Mouse (Mus musculus): Measurements from ENCODE around the gene Gper1.

Gene Gper1

DNA sequence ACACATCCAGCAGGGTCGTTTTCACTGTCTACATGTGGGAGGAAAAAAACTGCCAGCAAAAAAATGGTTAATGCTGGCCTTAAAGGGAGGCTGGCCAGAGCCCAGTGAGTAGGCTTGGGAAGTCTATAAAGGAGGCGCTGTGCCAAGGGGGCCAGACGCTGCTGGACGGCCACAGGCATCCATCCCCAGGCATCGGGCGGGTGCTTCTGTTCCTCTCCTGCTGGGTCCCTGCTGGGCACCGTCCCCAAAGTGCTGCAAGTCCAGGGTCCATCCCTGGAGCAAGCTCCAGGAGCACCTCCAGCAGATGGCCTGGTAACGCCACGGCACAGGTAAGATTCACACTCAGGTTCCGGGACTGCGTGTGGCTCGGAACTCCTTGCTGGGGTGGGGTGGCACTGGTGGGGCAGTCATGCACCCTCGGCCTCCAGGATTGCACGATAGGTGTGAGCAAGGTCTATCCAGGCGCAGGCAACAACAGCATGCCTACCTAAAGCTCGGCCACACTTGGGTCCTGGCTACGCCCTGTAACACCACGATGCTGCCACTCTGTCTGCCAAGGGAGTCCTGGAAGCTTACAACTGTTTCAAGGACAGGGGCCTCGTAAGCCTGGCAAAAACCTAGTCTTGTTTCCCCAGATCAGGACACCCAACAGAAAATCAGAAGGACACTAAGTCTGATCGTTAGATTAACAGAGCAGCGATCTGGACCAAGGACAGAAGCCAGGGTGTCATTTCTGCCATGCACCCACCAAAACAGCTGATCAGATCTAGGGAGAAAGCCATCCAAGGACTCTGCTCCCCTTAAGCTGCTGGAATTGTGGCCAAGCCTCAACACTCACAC, at the start of gene Gper1:
Gene Gper1 (plus strand): TSS at position 126 of the 840 bp plus-strand sequence.
- no peak for DNase-seq (ENCODE audit: low spot score in 2 of 2)

DNA sequence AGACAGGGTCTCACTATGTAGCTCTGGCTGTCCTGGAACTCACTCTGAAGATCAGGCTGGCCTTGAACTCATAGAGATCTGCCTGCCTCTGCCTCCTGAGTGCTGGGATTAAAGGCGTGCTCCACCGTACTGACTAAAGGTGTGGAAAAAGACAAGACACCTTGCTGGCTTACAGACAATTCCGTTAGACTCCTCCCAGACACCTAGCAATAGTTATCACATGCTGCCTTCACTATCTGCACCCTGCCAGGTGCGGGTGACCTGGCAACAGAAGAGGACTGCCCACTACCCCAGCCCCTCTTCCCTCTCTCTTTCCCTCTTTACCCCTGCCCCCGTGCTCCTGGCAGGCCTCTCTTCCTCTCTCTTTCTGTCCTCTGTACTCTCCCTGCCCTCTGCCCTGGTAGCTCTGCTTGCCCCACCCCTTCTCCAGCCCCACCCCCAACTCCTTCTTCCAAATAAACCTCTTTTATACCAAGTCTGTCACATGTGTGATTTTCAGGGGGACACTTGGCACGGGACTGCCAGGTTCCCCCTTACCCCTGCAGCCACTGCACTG, 49.0 kb upstream of the Gper1 start:
- DNase-seq (ENCODE audit: low spot score in 2 of 2), result no peak

DNA sequence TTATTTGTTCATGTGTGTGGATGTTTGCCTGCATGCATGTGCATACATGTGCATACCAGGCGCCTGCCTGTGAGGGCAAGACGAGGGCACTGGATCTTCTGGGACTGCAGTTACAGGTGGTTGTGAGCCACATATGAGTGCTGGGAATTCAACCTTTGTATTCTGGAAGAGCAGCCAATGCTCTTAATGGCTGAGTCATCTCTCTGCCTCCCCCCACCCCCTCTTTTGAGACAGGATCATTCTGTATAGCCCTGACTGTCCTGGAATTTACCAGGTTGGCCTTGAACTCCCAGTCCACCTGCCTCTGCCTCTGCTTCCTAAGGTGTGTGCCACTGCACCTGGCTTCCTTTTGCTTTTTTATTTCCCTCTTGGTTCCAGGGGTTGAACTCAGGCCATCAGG, 48.1 kb upstream of the Gper1 start:
- DNase-seq (ENCODE audit: low spot score in 2 of 2), result no peak

DNA sequence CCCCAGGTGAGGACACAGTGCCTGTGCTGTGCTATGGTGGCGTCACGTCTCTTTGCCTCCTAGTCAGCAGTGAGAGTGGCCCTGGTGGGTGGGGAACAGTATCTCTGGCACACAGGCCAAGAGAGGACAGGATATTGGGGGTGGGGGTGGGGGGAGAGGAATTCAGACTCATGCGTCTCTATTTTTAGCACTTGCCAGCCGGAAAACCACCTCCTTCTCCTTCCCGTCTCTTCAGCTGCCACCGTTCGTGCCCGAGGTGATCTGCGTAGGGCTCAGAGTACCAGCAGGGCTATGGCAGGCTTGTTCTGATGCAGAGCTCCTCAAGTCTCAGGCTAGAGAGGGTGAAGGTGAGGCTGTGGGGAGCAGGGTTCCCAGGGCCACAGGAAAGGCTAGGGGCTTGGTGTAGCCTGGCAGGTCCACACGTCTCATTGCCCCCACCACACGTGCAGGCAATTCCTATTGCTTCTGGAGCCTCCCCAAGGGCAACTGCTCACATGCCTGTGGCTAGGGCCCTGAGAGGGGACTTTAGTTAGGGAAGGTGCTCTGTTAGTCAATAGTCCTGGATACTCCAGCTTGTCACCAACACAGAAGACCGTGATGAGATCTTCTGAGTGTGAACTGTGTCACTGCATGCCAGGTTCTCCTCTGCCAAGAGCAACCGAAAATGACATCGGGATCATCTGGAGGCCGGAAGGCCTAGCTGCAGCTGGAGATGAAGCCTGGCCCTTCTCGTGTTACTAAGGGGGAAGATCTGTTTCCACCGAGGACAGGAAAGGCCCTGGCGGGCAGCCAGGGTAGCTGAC, 45.3 kb upstream of the Gper1 start, which contains the start of gene Gpr146:
Gene Gpr146 (plus strand): TSS at position 230 of the 803 bp plus-strand sequence.
- peak; percentile 58 to 61 for DNase-seq (ENCODE audit: low spot score in 2 of 2)

DNA sequence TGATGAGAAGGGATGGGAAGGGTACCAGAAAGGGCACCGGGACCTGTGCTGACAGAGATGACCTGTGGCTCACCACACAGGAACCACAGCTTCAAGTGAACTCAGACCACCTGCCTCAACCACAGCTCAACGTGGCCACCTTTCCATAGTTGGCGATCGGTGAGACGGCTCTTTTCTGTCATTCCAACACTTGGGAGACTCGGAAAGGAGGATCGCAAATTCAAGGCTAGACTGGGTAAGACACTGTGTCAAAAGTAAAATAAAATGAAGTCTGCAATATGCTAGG, 44.7 kb upstream of the Gper1 start:
- no peak for DNase-seq (ENCODE audit: low spot score in 2 of 2)

DNA sequence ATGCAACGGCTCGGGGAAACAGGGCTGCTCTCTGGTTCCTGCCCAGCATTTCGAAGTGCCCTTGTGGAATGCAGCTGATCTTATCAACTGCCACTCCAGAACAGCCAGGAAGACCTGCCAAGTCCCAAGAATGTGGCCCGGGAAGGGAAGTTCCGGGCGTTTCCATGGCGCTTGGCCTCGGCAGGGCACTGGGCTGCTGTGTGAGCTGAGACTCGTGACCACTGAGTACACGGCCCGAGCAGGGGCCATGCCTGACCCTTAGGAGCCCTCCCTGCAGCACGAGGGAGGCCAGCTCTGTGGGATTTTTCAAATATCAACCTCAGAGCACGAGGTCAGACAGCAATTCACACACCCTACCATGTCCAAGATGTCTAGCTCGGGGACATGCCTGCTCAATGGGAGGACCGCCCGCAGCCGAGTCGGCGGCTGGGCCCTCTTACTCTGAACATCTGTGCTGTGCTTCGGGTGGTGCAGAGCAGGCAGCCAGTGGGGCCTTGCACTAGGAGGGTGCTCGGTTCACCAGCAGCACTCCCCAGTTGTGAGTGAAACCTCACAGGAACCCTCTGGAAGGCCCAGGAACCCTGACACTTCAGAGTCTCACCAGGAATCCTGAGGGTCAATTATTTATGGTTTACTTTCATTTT, 43.8 kb upstream of the Gper1 start:
- DNase-seq (ENCODE audit: low spot score in 2 of 2), result no peak

DNA sequence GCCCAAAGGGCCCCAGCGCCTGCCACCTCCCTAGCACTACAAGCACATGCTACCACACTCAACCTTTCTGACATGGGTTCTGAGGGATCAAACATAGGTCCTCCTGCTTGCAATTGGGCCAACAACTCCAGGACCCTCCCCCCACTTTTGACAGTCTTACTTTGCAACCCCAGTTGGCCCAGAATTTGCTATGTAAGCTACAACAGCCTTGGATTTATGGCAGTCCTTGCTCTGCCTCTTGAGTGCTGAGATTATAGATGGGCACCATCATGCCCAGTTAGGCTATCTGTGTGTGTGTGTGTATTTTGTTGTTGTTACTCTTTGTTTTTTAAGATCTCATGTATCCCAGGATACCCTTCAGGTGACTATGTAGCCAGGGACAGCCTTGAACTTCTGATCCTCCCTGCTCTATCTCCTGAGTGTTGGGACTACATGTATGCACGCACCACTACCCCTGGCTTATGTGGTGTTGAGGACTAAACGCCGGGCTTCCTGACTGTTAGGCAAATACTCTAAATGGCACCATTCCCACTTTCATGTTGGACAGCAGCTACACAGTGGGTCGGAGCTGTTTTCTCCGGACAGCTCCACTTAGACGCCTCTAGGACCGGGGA, 43.1 kb upstream of the Gper1 start:
- no peak for DNase-seq (ENCODE audit: low spot score in 2 of 2)

DNA sequence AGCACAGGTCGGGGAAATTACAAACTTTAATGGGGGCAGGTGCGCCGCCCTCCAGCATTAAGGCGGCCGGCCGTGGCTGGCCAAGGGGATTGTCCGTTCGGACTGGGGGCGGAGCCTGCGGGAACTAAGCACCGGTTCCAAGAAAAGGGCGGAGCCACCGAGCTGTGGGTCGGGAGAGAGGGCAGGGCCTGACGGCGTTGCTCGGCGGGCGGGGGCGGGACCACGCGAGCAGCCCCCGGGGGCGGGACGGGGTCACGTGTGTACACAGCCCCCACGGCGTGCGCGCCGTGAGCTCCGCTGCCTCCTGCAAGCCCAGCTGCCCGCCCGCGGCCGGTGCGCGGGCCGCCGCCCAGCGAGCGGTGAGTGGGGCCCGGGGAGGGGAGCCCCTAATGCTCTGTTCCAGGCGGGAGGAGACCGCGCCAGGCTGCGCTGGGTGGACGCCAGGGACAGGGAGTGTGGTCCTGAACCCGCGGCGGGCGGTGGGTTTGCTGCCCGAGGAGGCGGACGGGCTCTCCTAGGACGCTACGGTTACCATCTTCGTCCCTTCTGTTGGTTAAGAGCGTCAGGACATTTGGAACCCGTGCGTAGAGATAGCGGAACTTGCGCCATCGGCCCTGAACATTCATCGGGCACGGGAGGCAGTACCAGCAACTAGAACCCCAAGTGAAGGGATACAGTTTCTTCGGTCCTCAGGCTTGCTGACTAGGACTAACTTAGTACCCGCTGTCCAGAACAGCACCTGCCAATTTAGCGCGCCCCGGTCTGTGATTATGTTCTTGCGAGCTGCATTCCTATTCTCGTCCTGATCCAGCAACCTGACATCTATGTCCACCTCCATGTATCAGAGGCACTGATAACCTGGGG, 42.3 kb upstream of the Gper1 start:
- DNase-seq (ENCODE audit: low spot score in 2 of 2), result peak; percentile 71 to 73

DNA sequence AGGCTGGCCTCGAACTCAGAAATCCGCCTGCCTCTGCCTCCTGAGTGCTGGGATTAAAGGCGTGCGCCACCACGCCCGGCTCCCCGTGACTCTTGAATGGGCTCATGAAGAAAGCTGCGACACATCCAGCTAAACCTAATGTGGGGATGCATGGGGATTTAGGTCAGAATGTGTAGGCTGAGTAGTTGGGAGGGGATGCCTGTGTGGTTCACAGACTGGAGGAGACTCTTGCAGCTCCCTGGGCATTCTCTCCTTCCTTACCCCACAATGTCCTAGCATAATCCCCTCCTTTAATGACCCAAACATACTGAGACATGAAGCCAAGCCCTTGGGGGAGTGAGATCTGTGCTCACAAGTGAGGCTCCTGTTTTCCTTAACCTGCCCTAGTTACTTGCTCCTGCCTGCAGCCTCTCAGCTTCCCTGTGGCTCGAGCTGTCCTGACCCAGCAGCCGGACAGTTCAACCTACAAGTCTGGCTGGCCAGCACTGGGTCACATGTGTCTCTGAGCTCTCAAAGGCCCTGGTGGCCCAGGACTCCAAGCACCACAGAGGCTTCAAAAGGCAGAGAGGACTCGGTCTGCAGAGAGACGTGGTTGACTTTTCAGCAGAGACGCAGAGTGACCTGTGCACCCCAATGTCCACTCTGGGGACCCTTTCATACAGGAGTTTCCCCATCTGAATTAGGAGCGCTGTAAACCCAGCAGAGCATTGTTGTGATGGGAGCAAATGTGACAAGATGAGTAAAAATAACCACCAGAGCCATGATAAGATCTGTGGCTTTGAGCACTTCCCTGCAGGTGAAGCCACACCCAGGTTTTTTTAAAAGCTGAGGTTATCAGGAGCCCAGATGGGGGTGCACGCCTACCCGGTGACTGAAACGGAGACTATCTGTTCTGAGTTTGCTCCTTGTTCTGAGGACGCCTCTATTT, 41.1 kb upstream of the Gper1 start:
- DNase-seq (ENCODE audit: low spot score in 2 of 2), result peak; percentile 69 to 72

DNA sequence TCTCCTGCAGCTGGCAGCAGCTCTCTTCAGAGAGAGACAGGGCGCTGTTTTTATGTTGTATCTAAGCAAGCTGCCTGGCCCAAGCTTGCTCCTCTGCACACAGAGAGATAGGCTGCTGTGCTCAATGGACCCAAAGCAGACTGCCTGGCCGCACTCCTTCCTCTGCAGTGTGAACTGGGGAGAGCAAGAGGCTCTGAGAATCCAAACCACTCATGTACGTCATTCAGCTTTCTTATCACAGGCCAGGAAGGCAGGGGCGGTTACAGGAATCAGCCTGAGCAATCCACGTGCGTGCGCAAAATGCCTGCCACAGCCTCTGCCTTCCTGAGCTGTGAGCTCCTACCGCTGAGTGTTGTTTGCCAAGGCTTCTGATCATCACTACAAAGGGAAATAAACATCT, 40.2 kb upstream of the Gper1 start:
- peak; percentile 71 to 74 for DNase-seq (ENCODE audit: low spot score in 2 of 2)

DNA sequence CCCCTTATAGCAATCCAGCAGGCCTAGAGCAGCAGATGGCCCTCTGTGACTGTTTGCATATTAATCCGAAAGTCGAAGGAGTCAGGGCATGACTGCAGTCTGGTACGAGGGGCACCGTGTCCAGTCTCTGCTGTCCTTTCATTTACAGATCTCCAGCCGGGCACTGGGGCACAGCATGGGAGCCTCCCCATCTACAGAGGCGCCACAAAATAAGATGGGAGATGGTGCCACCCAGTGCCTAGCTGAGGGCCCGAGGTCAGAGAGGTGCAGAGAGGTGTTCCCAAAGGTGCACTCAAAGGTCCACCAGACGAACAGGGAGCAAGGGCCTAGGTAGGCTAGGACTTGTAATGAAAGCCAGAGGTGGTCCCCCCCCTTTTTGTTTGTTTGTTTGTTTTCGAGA, 39.7 kb upstream of the Gper1 start:
- no peak for DNase-seq (ENCODE audit: low spot score in 2 of 2)

DNA sequence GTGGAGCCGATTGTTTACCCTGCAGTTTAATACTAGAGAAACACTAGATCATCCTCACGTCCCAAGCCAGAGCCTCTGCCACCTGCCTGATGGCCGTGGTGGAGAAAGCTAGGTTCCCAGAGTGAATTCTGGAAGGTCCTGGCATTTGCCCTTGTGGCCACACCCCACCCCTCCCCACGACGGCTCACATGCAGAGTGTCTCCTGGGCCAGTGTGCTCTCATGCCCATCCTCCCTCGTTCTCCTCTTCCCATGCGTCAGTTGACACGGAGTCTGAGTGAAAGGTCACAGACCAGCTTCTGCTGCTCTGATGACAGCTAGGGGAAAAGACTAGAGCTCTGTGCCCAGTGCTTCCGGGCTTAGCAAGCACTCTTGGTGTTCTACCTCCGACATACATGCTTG, 38.4 kb upstream of the Gper1 start:
- no peak for DNase-seq (ENCODE audit: low spot score in 2 of 2)

DNA sequence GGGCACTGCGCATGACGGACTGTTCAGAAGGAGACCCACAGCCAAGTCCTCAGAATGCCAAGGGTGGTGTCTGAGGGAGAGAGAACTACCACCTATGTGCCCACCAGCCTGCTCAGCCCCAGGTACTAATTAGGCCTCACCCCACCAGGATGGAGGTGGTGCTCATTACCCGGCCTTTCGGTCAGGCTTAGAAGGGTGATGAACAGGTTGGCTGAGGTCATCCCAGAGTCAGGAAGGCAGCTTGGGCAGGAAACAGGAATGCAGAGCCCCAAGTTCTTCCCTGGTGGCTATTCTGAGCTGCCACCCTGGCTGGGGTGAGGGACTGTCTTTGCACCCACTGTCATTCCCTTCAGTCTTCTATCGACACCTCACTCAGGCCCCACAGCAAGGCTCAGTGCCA, 36.9 kb upstream of the Gper1 start:
- no peak for DNase-seq (ENCODE audit: low spot score in 2 of 2)

DNA sequence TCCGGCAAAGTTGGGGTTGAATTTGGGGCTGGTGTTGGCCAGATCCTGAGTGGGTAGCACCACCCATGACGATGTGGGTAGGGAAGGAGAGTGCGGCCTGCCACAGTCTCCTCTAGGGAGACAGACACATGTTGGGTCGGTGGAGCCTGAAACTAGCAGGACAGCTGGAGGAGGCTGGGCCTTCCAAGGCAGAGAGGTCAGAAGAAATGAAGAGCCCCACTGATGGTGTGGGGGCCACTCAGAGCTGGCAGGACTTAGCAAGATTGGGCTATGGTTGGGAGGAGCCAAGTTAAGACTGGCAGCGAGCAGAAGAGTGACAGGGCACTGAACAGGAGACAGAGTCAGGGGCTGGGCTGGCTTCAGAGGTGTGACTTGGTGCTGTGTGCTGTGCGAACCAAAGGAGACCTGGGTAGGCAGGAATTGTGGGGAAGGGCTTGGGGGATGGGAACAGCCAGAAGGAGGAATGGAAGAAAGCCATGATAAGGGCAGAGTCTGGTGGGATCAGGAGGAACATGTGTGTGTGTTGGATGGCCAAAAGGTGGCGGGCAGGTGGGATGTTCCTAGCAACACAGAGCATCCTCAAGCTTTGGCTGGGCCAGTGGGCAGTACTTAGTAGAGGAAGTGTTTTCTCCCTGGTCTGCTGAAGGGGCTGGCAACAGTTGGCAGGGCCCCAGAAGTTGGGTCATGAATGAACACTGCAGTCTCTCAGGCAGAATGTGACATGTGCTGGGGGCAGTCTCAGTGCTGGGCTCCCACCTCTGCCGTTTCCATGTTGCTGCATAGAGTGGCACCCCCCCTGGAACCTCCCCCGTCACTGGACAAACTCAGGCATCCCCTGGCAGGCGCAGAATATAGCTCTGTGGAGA, 35.4 kb upstream of the Gper1 start:
- no peak for DNase-seq (ENCODE audit: low spot score in 2 of 2)

DNA sequence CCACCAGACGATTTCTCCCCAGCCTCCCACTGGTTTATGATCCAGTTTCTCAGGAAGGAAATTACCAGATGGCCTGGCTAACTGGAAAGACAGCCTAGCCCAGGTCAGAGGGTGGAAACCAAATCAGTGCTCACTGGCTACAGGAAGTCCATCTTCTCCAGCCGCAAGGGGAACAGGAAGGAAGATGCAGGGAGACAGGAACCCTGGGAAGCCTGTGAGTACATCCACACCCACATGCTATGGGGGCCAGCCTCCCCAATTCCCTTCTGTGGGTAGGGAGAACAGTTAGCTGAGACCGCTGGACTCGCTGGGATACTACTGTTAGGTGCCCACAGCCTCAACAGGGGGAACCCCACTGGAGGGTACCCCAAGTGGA, 34.8 kb upstream of the Gper1 start:
- no peak for DNase-seq (ENCODE audit: low spot score in 2 of 2)

DNA sequence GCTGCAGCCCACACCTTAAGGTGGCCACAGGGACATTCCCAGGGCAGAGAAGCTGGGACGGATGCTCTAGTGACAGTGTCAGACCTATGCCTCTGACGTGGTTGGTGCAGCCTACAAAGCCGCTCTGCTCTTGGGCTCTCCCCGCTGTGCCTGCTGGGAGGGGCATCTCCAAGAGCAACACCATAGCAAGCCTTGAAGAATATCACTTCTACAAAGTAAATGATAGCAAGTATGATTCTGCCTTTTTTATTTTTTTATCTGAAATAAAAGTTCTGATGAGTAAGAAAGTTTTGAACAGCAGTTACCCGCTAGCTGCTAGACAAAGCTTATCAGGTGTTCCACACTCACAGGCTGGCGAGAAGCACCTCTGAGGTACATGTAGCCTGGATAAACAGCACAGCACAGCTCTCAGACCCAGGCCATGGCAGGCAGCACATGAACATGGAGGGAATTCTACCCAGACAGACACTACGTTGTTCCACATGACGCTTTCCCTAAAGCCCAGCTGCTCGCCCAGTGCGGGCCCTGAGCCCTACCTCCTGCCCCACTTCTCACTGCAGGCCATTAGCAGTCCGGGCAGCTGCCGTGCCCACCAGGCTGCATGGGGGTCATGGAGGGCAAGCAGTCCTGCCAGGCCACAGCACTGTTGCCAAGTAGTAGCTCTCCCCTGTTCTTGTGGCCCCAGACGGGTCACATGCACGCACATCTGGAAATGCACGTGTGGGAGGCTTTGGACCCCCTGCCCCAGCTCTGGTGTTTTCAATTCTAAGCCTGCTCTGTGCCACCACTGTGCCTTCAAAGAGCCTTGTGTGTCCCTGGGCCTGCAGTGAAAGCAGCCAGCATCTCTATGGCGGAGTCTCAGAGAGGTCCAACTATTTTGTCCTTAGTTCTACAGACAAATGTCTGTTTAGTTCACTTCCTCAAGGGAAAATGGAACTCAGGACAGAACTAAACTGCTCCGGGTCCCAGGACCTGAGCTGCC, 34.0 kb upstream of the Gper1 start:
- no peak for DNase-seq (ENCODE audit: low spot score in 2 of 2)

DNA sequence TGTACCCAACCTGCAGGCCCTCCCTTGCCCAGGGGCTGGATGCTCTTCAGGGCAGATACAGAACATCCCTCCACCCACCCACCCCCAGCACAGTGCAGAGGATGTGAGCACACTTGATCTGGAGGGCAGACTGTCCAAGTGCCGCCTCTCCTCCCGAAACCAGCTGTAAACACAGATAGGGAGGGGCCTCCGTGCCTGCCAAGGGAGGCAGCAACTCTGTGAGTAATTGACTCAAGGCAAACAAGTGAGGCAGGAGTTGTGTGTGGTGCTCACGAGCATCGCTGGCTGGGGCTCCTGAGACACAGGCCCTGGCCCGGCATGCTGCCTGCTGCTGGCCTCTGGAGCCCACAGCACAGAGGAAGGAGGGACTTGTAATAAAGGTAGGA, 33.3 kb upstream of the Gper1 start:
- no peak for DNase-seq (ENCODE audit: low spot score in 2 of 2)
